Mouse (Mus musculus): ENCODE measurements around the gene Rims4.

- TF ChIP-seq CTCF (IDR thresholded peaks at IDR 0.05; ENCODE audit: insufficient read depth, low read length) (no peak), POLR2A (IDR thresholded peaks at IDR 0.05; ENCODE audit: borderline replicate concordance, extremely low read depth, low read depth, low read length) (no peak)
Measured at GRCm38 (mm10) chr2:163865311-163865710, 53.2 kb downstream of the Rims4 start.
